Mouse (Mus musculus) mesoderm, embryonic 11.5 days (tissue): ENCODE data around the gene Zfp773.
"Not testable (repeated sequence)": the region's sequence is repeated elsewhere in the genome, so short reads cannot be mapped to it uniquely, and the experiment has no call there.

Experiments used
- DNase-seq: peaks from one replicate; pipeline ENCODE4 v3.0.0-alpha.2; 2012; ENCODE audit warnings: low read depth, low spot score

The Zfp773 gene

DNA sequence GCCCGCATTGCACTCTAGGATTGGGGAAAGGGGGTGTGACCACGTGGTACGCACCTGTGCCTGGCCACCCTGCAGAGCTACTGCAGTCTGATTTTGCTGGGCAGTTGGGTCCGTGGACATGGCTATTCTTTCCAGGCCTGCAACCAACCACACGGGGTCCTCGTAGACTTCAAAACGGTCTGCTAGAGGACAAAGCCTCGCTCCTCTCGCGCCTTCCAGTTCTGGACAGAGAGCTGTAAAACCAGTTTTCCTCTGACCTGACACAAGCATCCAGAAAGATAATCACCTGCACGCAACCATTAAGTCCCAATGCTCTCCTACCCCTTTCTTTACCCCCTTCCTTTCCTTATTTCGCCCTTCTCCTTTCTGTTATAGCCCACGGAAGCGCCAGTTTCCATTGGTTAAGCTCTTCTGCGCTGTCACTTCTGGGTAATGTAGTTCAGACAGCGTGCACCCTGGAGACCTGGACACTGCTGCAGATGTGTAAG, at the start of gene Zfp773:
Gene Zfp773 (minus strand): TSS at position 377 of the 488 bp plus-strand sequence.
- peak; percentile 76 for DNase-seq

DNA sequence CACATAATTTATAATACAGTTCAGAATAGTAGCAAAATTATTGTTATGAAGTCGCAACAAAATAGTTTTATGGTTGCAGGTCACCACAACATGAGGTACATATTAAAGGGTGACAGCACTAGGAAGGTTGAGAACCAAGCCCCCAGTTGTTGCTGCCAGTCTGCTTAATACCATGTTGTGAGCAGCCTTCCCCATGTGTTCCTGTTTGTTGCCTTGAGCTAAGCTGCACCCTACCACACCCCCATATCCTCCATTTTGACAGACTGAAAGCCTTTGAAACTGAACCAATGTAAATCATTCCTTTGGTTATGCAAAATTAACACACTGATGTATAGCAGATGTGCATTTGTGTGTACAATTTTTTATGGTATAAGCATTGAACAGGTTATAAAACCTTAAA, 49.3 kb upstream of the Zfp773 start:
- no peak for DNase-seq

DNA sequence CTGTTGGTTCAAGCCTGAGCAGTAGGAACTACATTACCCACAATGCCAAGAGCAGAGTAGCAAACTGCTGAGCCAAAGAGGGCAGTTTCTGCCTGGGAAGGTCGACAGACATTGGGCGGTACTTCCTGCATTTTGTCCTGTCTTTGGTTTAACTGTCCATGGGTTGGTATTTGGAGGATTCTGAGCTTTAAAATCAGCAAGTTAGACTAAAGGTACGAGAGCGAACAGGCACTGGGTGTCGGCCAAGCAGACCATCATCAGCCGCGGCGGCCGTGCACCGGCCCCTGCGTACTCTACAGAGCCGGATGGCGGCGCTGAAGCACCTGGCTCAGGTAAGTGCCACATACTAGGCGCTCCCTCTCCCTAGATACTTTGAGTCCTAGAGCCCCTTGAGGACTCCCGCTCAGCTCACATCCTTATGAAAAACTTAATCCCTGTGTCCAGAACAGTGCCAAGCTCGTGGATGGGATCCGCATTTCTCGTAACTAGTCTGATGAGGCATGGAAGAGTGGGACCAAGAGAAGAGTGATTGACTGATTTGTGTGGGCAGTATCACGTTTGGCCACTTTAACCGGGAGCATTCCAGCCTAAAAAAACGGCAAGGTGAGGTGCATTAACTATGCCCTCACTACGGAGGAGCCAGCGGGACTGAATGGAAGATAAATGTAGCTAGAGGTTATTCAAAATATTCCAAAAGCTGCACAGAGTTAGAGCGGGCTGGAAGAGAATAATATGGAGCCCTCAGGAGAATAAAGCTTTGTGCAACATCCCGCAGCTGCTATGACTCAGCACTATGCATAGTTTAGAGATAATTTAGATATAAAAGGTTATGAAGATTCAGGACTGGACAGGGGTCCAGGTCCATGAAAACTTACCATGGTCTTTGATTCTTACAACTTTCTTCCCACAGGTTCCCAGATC, 34.9 kb upstream of the Zfp773 start, which contains the start of gene Zfp418:
Gene Zfp418 (plus strand): TSS at position 104 of the 921 bp plus-strand sequence.
- peak; percentile 40 for DNase-seq

- DNase-seq = no peak
Observed at GRCm38 (mm10) chr7:7145991-7146608, 9.5 kb upstream of the Zfp773 start.

DNA sequence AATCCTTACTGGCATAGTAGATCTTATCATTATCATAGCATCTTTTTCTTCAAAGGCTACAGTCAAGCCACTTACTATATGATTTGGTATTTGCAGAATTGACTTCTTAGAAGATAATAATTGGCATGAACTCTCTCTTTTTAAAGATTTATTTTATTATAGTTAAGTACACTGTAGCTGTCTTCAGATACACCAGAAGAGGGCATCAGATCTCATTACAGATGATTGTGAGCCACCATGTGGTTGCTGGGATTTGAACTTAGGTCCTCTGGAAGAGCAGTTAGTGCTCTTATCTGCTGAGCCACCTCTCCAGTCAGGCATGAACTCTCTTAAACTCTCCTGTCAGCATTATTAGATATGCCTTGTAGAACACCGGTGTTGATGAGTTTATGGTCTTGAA, 7.7 kb upstream of the Zfp773 start:
- DNase-seq = no peak

- DNase-seq = no peak
Observed at GRCm38 (mm10) chr7:7132751-7133150, 3.8 kb downstream of the Zfp773 start.

DNA sequence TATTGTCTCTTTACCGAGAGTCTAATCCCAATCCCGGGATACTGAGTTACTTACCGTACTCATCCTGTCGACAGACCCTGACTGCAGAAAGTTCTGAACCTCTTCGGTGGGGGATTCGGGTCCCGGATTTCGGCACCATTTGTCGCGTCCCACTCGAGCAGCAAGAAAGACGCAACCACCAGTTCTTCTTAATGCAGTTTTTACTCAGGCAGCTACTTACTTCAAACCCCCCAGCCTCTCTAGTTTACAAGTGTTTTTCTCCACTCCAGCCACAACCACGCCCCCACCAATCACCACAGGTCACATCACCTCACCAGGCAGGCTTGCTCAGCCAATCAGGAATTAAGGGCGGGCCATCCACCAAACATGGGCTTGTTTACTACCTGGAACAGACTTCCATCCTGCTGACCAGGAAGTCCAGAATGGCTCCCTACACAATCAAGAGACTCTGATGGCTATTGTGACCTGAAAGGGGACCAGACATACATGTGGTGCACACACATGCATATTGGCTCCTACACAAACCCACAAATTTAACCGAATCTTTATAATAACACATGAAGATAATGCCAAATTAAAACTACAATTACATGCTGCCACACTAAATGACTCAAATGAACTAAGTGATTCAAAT, 5.9 kb downstream of the Zfp773 start:
- not testable (repeated sequence) for DNase-seq

GRCm38 (mm10) chr7:7121602-7121980, 15.0 kb downstream of the Zfp773 start:
- DNase-seq = no peak

- peak; percentile 88 for DNase-seq
Observed at GRCm38 (mm10) chr7:7120921-7121601, 15.5 kb downstream of the Zfp773 start, which contains the start of gene Zfp954. TSS of gene Zfp954 (minus strand) at chr7:7121488.

- no peak for DNase-seq
Observed at GRCm38 (mm10) chr7:7118441-7118840, 18.1 kb downstream of the Zfp773 start.

- DNase-seq = no peak
Observed at GRCm38 (mm10) chr7:7108501-7108900, 28.1 kb downstream of the Zfp773 start.
